Mouse (Mus musculus) heart, embryonic 14.5 days (tissue): ENCODE measurements around the gene Sema4g. TPM values are rescaled to one million over a fixed set of nuclear protein-coding genes. Genes with fewer than 3 reads are reported as not detected.

Experiments used
- ATAC-seq: fragments of 200-750 bp; cut with Nextera tagmentation; 2 replicates; pipeline ENCODE4 v1.8.0; 2017; ENCODE audit warnings: low read depth, moderate TSS enrichment; ENCODE audit not compliant: insufficient number of reproducible peaks, insufficient read depth, low FRiP score
- H3K27ac ChIP-seq, 2 experiments: fragments of 200-500 bp in 1 of 2; fragments of 300-500 bp in 1 of 2; sonication (generic) in 1 of 2; replicated peaks in 1 of 2; 2 replicates each; pipeline ENCODE4 v1.5.1; 2012 to 2014; ENCODE audit warnings: low read depth in 2 of 2, low read length in 2 of 2, control low read depth in 1 of 2, mild to moderate bottlenecking in 1 of 2, mixed read lengths in 1 of 2; ENCODE audit not compliant: control insufficient read depth in 1 of 2, insufficient read depth in 1 of 2
- H3K27me3 ChIP-seq: fragments of 300-500 bp; sonication (generic); 2 replicates; pipeline ENCODE4 v1.6.1; 2014; ENCODE audit warnings: mild to moderate bottlenecking, low read length, control low read depth; ENCODE audit not compliant: control insufficient read depth, insufficient read depth
- H3K36me3 ChIP-seq: fragments of 300-500 bp; sonication (generic); 2 replicates; pipeline ENCODE4 v1.6.1; 2014; ENCODE audit warnings: mild to moderate bottlenecking, control low read depth, low read length, mixed read lengths; ENCODE audit not compliant: control insufficient read depth, insufficient read depth
- H3K4me1 ChIP-seq, 2 experiments: fragments of 200-500 bp in 1 of 2; fragments of 300-500 bp in 1 of 2; sonication (generic) in 1 of 2; 2 replicates each; pipeline ENCODE4 v1.6.1; 2012 to 2014; ENCODE audit warnings: low read length in 2 of 2, control low read depth in 1 of 2, mixed read lengths in 1 of 2; ENCODE audit not compliant: control insufficient read depth in 2 of 2, insufficient read depth in 2 of 2
- H3K4me2 ChIP-seq: fragments of 300-500 bp; sonication (generic); 2 replicates; pipeline ENCODE4 v1.6.1; 2014; ENCODE audit warnings: mild to moderate bottlenecking, low read length
- H3K4me3 ChIP-seq, 2 experiments: fragments of 200-500 bp in 1 of 2; fragments of 300-500 bp in 1 of 2; sonication (generic) in 1 of 2; 2 replicates each; pipeline ENCODE4 v1.5.1; 2012 to 2014; ENCODE audit warnings: low read length in 2 of 2, mild to moderate bottlenecking in 2 of 2, control low read depth in 1 of 2, low read depth in 1 of 2, moderate library complexity in 1 of 2; ENCODE audit not compliant: control insufficient read depth in 1 of 2, insufficient read depth in 1 of 2
- H3K9ac ChIP-seq: fragments of 300-500 bp; sonication (generic); 2 replicates; pipeline ENCODE4 v1.6.1; 2014; ENCODE audit warnings: mild to moderate bottlenecking, low read length
- H3K9me3 ChIP-seq: fragments of 300-500 bp; sonication (generic); 2 replicates; pipeline ENCODE4 v1.6.1; 2016; ENCODE audit warnings: low read length, control low read depth; ENCODE audit not compliant: control insufficient read depth
- WGBS: fragments of 180-500 bp; shearing (Covaris S2); extraction: QIAGEN DNeasy Blood & Tissue Kit; methylation state at CpG from one replicate; pipeline ENCODE4 v1.1.7; 2014; 5-methylcytosine and 5-hydroxymethylcytosine counted together
- polyA plus RNA-seq: library from polyadenylated mRNA; unstranded; fragments of >200 nt; fragmentation: Nextera tagmentation; extraction: Ambion mirVana; gene quantifications from 2 replicates; pipeline ENCODE4 v1.2.1, GENCODE M21; 2014

Sema4g gene
- 0.80 and 0.92 TPM in 2 replicates for polyA plus RNA-seq

DNA sequence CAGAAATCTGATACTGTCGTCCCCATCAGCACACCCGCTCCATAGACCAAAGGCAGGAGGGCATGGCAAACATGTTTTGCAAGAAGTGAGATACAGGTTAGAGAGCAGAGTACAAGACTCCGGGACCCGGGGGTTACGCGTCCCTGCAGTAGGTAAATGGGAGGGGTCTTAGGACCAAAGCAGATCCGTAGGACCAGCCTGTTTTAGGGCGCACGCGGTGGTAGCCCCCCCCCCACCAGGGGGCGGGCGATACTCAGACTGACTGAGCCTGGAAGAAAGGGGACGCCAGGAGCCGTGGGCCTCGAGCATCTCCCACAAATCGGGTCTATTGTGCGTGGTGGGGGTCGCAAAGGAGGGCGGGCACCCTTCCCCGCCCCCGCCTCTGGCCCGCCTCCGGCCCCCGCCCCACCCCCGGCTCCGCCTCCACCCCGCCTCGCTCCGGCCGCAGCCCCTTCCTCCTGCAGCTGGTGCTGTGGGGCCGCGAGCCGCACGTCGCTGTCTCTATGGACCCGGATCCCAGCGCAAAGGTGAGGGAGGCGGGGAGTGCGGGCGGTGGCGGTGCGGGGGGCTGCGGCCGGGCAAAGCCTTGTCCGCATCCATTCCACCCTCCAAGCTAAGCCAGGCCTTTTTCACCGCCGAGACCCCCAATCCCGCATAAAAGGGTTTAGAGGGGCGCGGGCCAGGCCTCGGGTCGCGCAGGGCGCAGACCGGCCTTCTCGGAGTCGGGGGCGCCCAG is at the start of gene Sema4g:
Gene Sema4g (plus strand): TSS at position 271 of the 736 bp plus-strand sequence.
- WGBS, result under 1% methylated on average over 50 of the region's 58 CpGs
- Histone ChIP-seq H3K9me3 (no peaks in the 10 kb centered on the region), H3K4me1 (peaks cover 4 to 10% of the 10 kb centered on the region in 2 experiments; a peak in 2 of 4 replicates), H3K4me2 (peak within 1 kb of the TSS; percentile 98), H3K27ac (no peak within 1 kb of the TSS), H3K9ac (peak within 1 kb of the TSS; percentile 71), H3K27me3 (no peaks in the 10 kb centered on the region), H3K36me3 (no peaks in the 10 kb centered on the region), H3K4me3 (peak within 1 kb of the TSS; percentile 54)
- ATAC-seq, result peak; percentile 42; the same call in 1 of the 2 replicates

DNA sequence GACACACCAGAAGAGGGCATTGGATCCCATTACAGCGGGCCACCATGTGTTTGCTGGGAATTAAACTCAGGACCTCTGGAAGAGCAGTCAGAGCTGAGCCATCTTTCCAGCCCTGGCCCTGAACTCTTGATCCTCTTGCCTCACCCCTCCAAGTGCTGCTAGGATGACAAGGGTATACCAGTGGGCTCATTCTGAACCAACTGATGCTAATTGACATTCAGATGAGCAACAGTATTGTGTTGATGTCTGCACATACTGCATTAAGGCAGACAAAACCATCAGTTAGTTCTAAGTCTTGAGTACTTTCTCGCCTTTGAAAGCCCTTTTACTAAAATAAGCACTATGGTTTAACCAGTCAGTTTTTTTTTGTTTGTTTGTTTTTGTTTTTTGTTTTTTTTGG is 29.3 kb upstream of the Sema4g start:
- Histone ChIP-seq H3K4me1 (no peaks in the 10 kb centered on the region), H3K4me2 (no peak overlapping the region), H3K9me3 (no peaks in the 10 kb centered on the region), H3K36me3 (peaks cover 96% of the 10 kb centered on the region), H3K27ac (no peak overlapping the region), H3K4me3 (no peak overlapping the region), H3K9ac (no peak overlapping the region), H3K27me3 (no peaks in the 10 kb centered on the region)
- ATAC-seq, result no peak
- WGBS, result 94% methylated on average over 2 of the region's 2 CpGs

DNA sequence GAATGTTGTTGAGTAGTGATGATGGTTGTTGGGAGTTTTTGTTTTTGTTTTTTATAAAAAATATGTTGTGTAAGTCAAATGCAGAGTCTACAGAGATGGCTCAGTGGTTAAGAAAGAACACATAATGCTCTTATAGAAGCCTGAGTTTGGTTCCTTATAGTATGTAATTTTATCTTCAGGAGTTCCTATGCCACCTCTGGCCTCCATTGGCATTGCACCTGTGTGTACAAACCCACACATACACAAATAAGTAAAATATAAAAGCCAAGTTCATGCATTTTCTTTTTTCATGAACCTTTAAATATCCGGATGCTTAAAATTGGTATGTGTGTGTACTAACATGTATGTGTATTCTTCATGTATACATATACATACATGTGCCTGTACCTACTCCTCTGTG is 22.9 kb upstream of the Sema4g start:
- no peak overlapping the region for H3K4me3 ChIP-seq
- 97% methylated on average over 1 of the region's 1 CpGs for WGBS
- peaks cover 97% of the 10 kb centered on the region for H3K36me3 ChIP-seq
- H3K9me3 ChIP-seq, result no peaks in the 10 kb centered on the region
- no peak overlapping the region for H3K9ac ChIP-seq
- ATAC-seq, result no peak
- no peak overlapping the region for H3K27ac ChIP-seq
- H3K27me3 ChIP-seq, result no peaks in the 10 kb centered on the region
- H3K4me1 ChIP-seq, result no peaks in the 10 kb centered on the region
- H3K4me2 ChIP-seq, result no peak overlapping the region

DNA sequence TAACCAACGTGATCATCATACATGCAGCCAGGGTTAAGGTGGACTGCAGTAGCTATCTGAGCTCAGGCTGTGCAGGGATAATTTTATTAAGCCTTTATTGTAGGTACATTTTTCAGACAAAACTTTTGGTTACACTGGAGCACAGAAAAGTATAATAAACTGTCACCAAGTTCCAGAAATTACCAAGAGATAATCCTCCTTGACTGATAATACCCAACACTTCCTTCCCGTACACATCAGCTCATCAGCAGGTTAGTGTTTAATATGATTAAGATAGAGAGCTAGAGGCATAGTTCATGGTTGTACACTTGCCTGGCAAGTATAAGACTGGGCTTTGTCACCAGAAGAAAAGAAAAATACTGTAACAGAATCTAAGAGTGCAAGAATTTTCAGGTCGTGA is 20.6 kb upstream of the Sema4g start:
- H3K9me3 ChIP-seq, result no peaks in the 10 kb centered on the region
- 84% methylated on average over 3 of the region's 3 CpGs for WGBS

DNA sequence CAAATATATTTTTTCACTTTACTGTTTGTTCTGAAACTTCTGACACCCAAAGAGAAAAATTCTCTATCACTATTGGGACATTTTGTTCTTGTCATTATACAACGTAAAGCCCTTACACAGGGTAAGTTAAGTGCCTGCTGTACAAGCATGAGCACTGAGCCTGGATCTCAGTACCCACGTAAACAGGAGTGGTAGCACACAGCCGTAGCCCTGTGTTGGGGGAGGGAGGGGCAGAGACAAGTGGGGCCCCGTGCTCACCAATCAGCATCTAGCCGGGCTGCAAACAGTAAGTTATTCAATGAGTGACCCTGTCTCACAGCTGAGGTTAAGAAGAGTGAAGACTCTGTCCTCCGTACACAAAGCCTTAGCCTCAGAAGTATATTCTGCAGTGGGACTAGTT is 12.3 kb upstream of the Sema4g start:
- Histone ChIP-seq H3K27ac (no peak overlapping the region), H3K9me3 (no peaks in the 10 kb centered on the region), H3K4me2 (no peak overlapping the region), H3K27me3 (no peaks in the 10 kb centered on the region), H3K9ac (no peak overlapping the region), H3K36me3 (peaks cover 100% of the 10 kb centered on the region), H3K4me1 (no peaks in the 10 kb centered on the region), H3K4me3 (no peak overlapping the region)
- WGBS, result 83% methylated on average over 6 of the region's 6 CpGs
- no peak for ATAC-seq

More for the DNA sequence above, 20.6 kb upstream of the Sema4g start:
- Histone ChIP-seq H3K36me3 (peaks cover 97% of the 10 kb centered on the region), H3K27me3 (no peaks in the 10 kb centered on the region), H3K27ac (no peak overlapping the region), H3K9ac (no peak overlapping the region), H3K4me1 (no peaks in the 10 kb centered on the region), H3K4me2 (no peak overlapping the region), H3K4me3 (no peak overlapping the region)
- no peak for ATAC-seq

DNA sequence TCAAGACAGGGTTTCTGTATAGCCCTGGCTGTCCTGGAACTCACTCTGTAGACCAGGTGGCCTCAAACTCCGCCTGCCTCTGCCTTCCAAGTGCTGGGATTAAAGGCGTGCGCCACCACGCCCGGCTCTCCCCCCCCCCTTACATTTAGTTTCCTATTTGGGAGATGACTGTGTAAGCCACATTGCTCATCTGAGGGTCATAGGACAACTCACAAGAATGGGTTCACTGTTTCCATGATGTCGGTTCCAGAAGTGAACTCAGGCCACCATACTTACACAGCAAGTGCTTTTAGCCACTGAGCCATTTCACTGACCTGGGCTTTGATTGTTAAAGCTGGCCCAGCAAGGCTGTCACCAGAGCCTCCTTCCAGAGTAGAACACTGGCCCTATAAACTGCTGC is 11.8 kb upstream of the Sema4g start:
- 83% methylated on average over 6 of the region's 6 CpGs for WGBS

DNA sequence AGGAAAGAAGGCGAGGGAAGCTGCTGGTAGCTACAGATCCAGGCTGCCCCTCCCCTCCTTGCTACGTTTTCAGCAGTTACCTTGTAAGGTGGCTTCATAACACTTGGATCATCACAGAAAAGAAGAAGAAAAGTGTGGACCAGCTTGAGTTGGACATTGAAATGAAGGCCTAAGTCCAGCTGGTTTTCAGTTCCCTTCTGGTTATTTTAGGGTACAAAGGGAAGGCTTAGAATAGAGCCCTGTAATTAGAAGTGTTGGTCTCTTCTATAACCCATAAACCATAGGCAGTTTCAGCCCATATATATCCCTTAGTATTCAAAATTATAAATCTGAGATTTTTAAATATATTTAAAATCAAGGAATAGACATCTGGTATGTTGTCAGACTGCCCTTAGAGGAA is 8.1 kb upstream of the Sema4g start:
- Histone ChIP-seq H3K27me3 (no peaks in the 10 kb centered on the region), H3K4me2 (no peak overlapping the region), H3K4me3 (no peak overlapping the region), H3K9ac (no peak overlapping the region), H3K4me1 (0 out of 4 replicates have a peak, but pooled peaks cover 0 to 3% of the 10 kb centered on the region in 2 experiments), H3K9me3 (no peaks in the 10 kb centered on the region), H3K36me3 (peaks cover 79% of the 10 kb centered on the region), H3K27ac (no peak overlapping the region)
- WGBS, result 74% methylated on average over 2 of the region's 2 CpGs
- ATAC-seq, result no peak

More for the DNA sequence above, 11.8 kb upstream of the Sema4g start:
- H3K9ac ChIP-seq, result no peak overlapping the region
- ATAC-seq, result no peak
- peaks cover 100% of the 10 kb centered on the region for H3K36me3 ChIP-seq
- no peak overlapping the region for H3K4me2 ChIP-seq
- no peaks in the 10 kb centered on the region for H3K4me1 ChIP-seq
- no peak overlapping the region for H3K4me3 ChIP-seq
- H3K27me3 ChIP-seq, result no peaks in the 10 kb centered on the region
- no peak overlapping the region for H3K27ac ChIP-seq
- no peaks in the 10 kb centered on the region for H3K9me3 ChIP-seq
